Mouse (Mus musculus): ENCODE measurements around the gene Efcab12.

DNA sequence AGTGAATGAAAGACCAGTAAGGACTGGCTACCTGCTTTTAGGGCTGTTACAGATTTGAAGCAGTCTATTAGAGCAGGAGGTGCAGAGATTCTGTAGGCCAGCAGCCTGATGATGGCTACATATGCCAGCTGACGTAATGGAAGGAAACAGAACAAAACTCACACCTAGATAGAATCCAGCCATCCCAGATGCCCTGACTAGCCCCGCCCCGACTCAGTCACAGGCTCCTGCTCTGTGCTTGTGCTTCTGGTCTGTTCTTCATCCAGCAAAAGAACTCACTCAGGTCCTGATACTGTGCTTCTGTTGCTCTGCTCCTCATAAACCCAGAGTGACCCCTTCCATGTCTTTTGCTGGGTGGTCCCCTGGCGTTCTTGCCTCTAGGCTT lies 18.1 kb upstream of the Efcab12 start:
- TF ChIP-seq POLR2A (IDR thresholded peaks at IDR 0.05; ENCODE audit: low read depth, low read length) = no peak
- no peak for TF ChIP-seq CTCF (IDR thresholded peaks at IDR 0.05; ENCODE audit: extremely low read depth, insufficient read length, insufficient replicate concordance, low read depth, low read length)

Data from small intestine, adult 2 months (tissue).